Mouse (Mus musculus): ENCODE data around the gene Frmd4b.
"Not testable (repeated sequence)": the region's sequence is repeated elsewhere in the genome, so short reads cannot be mapped to it uniquely, and the experiment has no call there.

Frmd4b gene

DNA sequence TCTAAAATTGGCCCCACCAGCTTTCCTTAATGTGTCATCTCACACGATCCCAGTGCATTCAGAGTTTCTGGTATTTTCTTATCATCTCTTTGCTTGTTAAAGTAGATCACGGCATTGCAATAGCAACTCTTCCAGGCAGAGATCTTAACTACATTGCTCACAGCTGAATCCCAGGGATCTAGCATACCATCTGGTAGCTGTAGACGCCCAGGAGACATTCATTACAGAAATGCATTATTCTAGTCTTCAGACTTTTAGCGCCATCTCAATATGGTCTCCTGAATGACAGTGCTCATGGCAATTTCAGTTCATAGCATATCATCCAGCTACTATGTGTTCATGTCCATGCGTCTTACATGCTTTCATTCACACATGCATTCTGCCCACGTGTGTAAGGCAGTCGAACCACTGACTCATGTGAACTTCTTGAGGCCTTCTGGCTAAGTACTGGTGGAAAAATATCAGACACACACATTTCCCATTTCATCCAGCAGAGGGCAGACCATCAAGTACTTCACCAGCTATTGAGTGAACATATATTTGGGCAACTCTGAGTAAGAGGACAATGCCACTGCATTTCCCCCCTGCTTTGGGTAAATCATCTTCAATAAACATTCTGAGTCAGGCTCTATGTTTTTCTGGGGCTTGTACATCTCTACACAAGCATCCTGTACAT lies 197.4 kb downstream of the Frmd4b start:
- DNase-seq (ENCODE audit: extremely low spot score): peak; percentile 76

DNA sequence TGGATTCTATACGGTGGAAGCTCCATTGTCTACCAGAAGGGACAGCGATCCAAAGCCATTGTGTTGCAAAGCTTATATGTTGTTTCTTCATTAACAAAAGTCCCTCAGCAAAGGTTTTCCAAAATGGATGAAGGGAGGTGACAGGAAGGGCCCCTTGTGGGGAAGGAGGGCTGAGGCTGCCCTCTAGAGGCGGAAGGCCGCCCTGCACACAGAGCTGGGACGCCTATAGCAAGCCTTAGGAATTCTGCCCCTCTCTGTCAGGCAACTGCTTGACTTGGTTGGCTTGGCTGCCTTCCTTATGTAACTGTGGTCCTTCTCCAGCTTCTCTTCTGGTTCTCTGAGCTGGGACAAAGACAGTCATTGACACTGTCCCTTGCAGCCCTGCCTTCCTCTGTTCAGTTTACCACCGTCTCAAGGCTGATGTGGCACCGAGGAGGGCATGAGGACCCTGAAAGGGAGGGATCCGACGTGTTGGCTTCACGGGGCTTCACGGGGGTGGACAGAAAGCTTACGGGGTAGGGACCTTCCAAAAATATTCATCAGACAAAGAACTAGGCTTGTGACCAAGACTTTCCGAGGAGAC lies 200.3 kb downstream of the Frmd4b start:
- peak; percentile 82 for DNase-seq (ENCODE audit: extremely low spot score)

DNA sequence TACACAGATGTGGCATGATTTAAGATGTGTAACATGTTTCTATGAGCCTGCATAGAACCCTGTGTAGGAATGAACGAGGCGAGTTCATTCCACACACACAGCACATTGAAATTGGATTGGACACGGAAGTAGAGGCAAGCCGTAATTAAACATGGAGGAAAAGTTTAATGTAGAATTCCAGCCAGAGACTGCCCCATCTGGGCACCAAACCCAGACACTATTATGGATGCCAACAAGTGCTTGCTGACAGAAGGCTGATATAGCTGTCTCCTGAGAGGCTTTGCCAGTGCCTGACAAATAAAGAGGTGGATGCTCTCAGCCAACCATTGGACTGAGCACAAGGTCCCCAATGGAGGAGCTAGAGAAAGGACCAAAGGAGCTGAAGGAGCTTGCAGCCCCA lies 201.8 kb downstream of the Frmd4b start:
- not testable (repeated sequence) for DNase-seq (ENCODE audit: extremely low spot score)

DNA sequence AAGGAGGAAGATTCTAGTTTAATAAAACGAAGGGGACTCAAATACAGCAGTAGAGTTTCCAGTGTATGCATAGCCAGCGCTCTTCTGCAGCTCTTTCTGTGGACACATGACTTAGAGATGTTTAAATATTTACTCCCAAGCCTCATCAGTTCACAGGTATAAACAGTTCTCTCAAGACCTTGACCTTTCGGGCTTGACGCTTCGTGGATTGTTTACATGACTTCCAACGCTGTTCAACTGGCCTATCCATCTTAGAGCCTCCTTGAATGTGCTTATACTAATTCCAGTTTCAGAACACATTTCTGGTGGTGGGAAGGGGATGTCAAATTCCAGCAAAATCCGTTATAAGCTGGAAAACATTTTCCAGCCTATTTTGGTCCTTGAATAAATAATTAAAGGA lies 203.9 kb downstream of the Frmd4b start:
- no peak for DNase-seq (ENCODE audit: extremely low spot score)

DNA sequence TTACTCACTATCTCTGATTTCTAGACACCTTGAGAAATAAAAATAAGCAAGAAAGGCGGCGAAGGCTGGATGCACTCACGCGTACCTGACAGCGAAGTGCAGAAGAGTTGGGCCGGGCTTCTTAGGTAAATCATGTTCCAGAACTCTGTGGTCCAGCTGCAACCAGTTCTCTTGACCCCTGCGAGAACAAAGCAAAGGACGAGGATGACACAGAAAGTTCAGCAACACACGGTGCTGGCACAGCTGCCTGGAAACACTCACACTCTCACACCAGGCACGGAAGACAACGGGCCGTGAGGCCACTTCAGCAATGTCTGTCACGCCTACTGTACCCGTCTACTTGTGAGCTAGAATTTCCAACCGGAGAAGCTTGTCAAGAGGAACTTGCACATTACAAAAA lies 204.9 kb downstream of the Frmd4b start:
- no peak for DNase-seq (ENCODE audit: extremely low spot score)

DNA sequence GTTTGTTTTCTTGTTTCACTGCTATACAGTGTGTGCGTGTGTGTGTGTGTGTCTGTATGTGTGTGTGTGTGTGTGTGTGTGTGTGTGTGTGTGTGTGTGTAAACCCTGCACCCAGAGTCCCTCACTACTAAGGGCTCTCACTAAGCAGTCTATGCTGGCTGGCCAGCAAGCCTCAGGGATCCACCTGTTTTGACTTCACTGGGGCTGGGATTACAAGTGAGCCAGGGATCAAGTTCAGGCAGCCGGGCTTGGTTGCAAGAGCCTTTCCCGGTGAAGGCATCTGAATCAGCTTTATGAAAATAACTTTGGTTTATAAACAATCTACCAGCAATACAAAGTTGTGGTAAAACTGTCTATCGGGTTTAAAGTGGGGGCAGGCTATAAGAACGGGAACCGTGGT lies 206.0 kb downstream of the Frmd4b start:
- DNase-seq (ENCODE audit: extremely low spot score): no peak

DNA sequence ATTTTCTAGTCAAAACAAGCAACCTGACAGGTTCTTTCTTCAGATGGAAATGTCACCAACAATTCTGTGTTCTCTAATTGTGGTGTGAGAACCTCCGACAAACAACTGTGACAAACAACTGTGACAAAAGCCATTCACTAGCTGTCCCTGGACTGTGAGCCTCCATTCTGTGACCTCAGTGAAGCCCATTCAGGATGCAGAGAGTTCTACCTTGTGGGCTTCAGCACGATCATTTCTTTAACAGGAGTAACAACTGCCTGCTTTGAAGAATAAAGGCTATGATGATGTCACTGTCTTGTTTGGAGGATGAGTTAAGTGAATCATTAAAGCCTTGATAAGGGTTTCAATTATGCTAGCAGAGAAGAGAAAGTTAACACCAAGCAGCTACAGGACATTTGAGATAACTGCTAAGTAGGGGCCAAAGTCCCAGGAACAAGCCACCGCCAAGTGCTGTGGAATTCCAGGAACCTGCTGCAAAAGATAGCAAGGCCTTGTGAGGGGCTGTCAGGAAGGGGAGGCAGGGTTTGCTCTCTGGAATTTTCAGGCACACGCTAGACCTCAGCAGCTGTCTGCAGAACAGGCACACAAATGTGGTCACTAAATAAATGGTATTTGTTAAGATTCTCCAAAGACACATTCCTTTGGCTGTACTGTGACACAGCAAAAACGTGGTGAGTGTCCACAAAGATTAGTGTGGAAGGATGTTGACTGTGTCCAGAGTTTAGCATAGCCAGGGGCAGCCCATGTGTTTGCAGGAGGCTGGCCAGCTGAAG lies 207.7 kb downstream of the Frmd4b start:
- no peak for DNase-seq (ENCODE audit: extremely low spot score)

DNA sequence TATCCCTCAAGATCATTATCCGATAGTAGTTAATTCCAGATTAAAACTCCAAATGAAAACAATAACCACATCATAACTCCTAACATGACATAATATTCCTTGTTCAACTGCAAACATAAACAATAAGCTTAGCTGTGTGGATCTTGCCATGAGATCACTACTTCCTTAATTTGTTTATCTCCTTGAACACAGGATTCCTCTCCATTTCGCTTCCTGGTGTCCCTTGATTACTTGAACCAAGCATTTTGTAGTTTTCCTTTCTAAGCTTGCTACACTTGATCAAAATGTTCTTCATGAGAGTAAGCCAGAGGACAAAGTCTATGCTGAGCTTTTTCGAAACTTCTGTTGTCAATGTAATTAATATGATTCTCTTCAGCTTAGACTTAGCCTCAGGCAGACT lies 209.4 kb downstream of the Frmd4b start:
- DNase-seq (ENCODE audit: extremely low spot score): no peak

DNA sequence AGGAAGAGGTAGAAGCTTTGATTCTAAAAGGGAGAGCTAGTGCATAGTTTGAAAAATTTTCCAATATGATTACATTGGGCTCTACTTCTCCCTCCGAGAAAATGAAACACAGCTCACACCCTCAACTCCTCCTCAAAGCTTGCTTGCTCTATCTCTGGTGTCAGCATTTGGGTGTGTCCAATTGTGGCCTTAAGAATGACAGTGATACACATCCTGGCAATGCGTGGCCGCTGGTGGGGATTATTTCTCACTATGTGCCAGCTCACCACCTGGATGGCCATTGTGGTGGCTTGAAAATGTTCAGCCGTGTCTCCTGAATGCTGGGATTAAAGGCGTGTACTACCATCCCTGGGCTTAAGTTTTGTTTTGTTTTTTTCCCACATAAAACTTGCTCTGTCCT lies 209.9 kb downstream of the Frmd4b start:
- DNase-seq (ENCODE audit: extremely low spot score): no peak

DNA sequence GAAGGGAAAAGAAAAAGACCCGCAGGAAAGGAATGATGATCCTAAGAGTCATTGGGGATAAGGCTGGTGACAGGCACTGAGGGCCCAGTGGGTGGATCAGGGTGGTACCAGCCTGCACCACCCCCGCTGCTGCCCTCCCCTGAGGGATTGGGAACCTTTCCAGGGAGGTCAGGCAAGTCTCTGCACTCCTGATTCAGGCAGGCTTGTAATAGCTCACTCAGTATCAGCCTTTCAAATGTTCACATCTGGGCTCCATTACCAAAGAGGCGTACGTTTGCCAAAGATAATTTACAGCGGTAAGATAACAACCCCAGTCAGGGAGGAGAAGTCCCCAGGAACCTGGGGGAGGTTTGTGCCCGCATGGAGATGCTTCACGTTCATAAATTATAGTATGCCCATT lies 212.0 kb downstream of the Frmd4b start:
- peak; percentile 42 for DNase-seq (ENCODE audit: extremely low spot score)

DNA sequence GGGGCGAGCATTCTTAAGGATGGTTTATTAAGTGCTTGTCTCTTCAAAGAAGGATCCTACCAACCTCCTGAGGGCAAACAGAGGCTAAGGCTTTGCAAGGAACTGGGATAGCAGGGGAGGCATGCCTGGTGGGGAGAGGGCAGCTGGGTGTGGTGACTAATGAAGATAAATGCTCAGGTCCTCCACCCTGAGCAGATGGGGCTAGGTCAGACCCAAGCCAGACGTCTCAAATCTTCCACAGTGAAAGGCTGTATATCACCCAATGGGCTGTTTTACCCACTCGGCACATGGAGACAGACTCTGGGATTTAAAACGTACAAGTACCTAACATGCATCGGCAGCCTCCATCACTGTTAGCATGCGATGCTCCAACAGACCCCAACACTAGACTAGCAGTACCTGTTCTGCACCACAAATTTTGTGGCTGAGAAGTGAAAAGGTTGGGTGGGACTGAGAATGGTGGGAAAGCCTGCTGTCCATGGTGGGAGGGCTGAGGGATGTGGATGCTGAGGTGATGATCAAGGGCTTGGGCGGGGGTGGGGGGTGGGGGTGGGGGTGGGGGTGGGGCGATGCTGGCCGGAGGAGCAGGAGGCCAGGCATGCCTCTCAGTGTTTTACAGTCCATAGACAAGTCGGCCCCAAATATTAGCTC lies 214.4 kb downstream of the Frmd4b start:
- DNase-seq (ENCODE audit: extremely low spot score): no peak

DNA sequence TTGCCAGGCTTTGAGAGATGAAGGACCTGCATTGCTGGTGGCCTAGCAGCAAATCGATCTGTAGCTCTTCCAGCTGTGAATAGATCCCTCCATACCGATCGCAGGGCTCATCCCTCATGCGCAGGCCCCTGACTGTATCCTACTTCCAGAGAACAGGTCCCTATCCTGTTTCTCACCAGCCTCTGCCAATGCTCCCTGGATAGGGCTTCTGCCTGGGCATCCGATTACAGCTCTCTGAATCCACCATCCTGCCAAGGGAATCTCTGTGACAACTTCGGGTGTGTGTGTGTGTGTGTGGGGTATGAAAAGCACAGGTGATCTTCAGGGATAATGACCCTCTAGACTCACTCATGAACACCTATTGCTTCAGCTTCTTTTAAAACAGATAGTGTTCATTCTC lies 216.9 kb downstream of the Frmd4b start:
- no peak for DNase-seq (ENCODE audit: extremely low spot score)

DNA sequence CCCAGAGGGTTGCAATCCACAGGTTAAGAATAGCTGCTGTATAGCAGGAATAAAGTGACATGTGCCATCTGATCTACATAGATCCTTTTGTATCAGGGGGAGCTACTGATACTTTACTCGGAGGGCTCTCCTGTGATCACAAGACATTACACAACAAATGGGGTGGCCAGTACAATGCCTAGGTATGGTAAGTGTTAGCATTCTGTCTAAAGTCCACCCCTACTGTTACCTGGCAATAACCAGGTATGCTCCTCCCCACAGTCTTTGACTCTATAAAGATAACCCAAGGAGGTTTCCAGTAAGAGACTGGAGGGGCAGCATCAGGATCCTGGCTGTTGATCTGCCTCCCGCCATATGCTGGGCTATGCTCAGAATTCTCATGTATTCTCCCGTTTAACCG lies 219.4 kb downstream of the Frmd4b start:
- DNase-seq (ENCODE audit: extremely low spot score): no peak

DNA sequence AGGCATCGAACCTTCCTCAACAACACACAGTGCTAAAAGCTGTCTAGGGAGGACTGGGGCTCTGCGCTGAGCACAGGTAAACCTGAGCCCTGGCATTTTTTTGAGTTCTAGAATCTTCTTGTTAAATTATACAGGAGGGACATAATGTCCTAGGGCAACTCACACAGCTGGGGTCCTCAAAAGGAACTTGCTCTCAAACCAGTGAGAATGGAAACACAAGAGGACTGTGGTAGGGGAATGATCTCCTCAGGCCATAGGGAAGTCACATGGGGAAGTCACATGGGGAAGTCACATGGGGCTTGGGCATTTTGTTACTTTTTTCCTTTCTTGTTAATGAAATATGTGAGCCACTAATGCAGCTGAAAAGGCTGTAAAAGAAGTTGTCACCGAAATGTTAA lies 220.4 kb downstream of the Frmd4b start:
- no peak for DNase-seq (ENCODE audit: extremely low spot score)

DNA sequence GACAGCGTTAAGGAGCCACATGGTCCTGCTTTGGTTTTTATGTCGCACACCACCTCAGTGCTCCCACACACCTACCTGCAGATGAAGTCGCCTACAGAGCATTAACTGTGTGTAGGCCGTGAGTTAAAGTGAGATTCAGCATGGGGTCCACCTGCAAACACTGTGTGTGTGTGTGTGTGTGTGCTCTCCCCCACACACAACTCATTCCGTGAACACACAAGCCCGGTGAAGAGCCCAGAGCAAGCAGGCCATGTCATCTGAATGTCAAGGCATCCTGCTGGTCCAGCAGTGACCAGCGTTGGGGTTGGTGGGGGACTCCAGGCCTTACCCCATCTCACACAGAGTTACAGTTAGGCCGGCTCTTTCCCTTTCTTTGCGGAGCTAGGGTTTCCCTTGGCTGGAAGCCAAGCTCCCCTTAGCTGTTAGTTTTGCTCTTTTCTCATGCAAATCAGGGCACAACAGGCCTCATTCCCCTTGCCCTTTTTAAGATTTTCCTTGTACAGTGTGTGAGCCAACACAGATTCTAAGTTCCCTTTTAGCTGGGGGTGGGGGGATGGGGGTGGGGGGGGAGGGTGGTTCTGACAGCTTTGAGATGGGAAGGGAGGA lies 220.9 kb downstream of the Frmd4b start:
- no peak for DNase-seq (ENCODE audit: extremely low spot score)

DNA sequence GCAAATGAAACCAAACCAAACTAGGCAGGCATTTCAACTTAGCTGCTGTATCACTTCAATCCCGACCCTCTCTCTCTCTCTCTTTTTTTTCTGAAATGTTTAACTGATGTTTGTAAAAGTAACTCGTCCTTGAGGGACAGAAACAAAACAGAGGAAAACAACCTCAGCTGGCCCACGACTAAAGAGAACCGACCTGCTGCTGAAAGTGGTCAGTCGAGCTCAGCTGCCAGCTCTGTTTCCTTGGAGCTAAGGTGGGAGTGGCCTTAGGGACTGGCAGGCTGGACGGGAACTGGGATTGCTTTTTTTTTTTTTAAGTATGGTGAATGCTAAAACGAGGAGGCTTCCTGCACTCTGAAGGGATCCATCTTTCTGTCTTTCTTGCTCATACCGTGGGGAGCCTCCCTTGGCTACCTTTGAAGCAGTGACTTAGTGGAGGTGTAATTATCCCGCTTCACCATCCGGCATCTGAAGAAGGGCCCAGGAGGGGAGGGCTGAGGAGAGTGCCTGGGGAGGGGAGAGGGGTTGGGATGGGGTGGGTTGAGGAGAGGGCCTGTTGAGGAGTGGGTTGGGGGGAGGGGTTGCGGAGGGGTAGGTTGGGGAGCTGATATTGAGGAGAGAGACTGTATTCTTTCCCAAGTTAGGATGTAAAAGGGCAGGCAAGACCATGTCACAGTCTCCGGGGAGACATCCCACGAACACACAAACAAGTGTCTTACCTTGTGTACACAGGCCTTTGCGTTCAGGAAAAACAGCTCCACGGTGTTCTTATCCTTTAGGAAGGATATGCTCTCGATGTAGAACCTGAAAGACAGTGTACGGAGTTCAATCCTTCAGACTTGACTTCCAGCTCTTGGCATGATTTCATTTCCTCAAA lies 221.6 kb downstream of the Frmd4b start:
- DNase-seq (ENCODE audit: extremely low spot score): no peak

DNA sequence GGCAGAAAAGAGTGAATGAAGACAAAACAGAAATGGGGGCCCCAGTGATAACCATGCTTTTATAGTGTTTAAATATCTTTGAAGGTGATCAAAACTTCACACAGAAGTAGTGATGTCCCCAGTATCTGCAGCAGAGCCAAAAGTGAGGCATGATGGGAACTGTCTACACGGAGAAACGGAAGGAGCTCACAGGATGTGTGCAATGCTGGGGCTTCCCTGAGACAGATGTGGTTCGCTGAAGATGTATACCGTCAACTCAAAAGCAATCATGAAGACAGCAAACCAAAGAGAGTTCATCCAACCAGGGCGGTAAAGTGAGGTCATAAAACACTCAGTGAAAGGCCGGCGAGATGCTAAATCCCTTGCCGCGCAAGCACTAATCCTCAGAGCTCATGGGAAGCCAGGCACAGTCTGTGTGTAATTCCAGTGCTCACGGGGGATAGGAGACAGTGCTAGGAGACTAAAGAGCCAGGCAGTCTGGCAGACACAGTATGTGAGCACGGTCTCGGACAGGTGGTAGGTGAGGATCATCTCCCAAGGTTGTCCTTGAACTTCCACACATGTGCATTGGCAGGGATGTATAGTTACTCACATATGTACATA lies 222.8 kb downstream of the Frmd4b start:
- DNase-seq (ENCODE audit: extremely low spot score): no peak

DNA sequence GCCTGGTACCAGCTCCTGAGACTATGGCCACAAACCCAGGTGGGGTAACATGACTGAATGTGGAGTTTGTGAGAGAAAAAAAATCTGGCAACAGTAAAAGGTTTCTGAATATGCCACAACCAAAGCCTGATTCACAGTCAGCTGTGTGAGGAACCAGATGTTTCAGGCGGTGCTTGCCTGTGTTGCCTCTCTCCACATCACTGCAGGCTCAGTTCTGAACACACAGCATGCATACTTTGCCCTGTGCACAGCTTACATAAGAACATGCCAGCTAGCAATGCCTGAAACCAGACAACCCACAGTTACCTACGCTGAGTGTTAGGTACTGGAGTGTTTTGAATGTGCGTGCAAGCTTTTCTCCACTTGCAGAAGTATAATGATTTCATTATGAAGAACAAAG lies 224.4 kb downstream of the Frmd4b start:
- DNase-seq (ENCODE audit: extremely low spot score): no peak

DNA sequence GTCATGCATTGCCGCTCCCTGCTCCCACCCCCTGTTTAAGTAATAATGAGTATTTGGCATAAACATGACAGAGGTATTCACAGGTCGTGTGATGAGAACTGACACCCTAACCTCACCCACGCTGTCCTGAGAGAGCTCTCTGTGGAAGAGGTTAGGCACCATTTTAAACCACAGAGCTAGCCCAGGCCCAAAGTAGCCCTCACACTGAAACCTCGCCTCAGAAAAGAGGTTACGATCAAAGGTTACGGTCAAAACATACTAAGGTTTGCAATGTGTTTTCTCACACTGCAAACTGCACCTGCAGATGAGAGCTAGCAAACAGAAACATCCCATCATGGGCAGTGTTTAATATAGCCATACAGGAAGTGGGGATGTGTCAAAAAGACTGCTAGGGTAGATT lies 230.0 kb downstream of the Frmd4b start:
- DNase-seq (ENCODE audit: extremely low spot score): no peak

DNA sequence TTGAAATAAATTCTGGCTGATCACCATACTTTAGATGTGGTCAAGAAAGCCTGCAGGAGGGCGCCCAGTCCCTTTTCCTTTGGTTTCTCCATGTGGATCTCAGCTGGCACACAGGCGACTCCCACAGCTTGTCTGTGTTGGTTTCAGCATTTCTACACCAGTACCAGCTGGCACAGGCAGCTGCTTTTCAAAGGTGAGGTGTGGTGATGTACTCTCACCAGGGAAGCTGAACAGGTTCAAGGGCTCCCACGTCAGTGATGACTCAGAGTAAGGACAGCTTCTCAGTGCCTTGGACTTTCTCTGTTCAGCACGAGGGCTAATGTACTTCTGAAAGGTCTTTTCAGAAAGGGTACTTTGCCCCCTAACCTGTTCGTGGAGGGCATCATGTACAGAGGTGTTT lies 232.4 kb downstream of the Frmd4b start:
- DNase-seq (ENCODE audit: extremely low spot score): no peak

DNA sequence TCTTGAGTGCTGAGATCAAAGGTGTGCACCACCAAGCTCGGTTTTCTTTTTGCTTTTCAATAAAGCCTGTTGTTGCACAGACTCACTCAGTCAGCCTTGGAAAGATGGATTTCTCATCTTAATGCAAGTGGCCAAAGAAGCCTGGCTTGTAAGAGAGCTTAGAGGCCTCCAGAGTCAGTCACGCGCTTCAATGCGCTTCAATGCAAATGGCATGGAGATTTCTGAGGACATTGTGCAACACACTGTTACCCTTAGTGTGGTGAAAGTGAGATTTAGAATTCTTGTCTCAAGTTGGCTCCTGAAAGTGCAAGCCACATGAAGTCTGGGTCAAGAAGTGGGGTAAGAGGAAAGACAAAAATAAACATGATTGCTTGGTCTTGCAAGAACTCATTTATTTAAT lies 236.1 kb downstream of the Frmd4b start:
- DNase-seq (ENCODE audit: extremely low spot score): no peak
